Mouse (Mus musculus) midbrain, postnatal 0 days (tissue): ENCODE results near the gene Aspa. TPM values are rescaled to one million over a fixed set of nuclear protein-coding genes. Genes with fewer than 3 reads are reported as not detected.

Source experiments
- ATAC-seq: fragments of 200-750 bp; cut with Nextera tagmentation; 2 replicates; pipeline ENCODE4 v1.8.0; 2017; ENCODE audit warnings: moderate number of reproducible peaks, mild to moderate bottlenecking, moderate TSS enrichment, moderate library complexity; ENCODE audit not compliant: low FRiP score
- DNase-seq: peaks from one replicate; pipeline ENCODE4 v3.0.0-alpha.2; 2015; ENCODE audit warnings: low spot score
- H3K27ac ChIP-seq: fragments of 300-500 bp; sonication (generic); 2 replicates; pipeline ENCODE4 v1.5.1; 2014; ENCODE audit warnings: low read depth, mild to moderate bottlenecking, low read length, mixed read lengths
- H3K27me3 ChIP-seq: fragments of 300-500 bp; sonication (generic); 2 replicates; pipeline ENCODE4 v1.6.1; 2014; ENCODE audit warnings: low read length, control low read depth, mixed read lengths; ENCODE audit not compliant: insufficient read depth
- H3K36me3 ChIP-seq: fragments of 300-500 bp; sonication (generic); 2 replicates; pipeline ENCODE4 v1.6.1; 2014; ENCODE audit warnings: low read length, control low read depth, mixed read lengths; ENCODE audit not compliant: insufficient read depth
- H3K4me1 ChIP-seq: fragments of 300-500 bp; sonication (generic); 2 replicates; pipeline ENCODE4 v1.6.1; 2014; ENCODE audit warnings: mild to moderate bottlenecking, control low read depth, antibody characterized with exemption, low read length, mixed read lengths; ENCODE audit not compliant: insufficient read depth
- H3K4me2 ChIP-seq: fragments of 300-500 bp; sonication (generic); 2 replicates; pipeline ENCODE4 v1.6.1; 2014; ENCODE audit warnings: low read depth, mild to moderate bottlenecking, low read length, mixed read lengths; ENCODE audit not compliant: poor library complexity, severe bottlenecking
- H3K4me3 ChIP-seq: fragments of 300-500 bp; sonication (generic); 2 replicates; pipeline ENCODE4 v1.5.1; 2014; ENCODE audit warnings: low read depth, mild to moderate bottlenecking, low read length, moderate library complexity
- H3K9ac ChIP-seq: fragments of 300-500 bp; sonication (generic); replicated peaks from 2 replicates; pipeline ENCODE4 v1.6.1; 2014; ENCODE audit warnings: mild to moderate bottlenecking, low read length, moderate library complexity, mixed read lengths; ENCODE audit not compliant: poor library complexity, severe bottlenecking
- H3K9me3 ChIP-seq: fragments of 300-500 bp; sonication (generic); 2 replicates; pipeline ENCODE4 v1.6.1; 2016; ENCODE audit warnings: low read length, control low read depth
- CTCF ChIP-seq: IDR thresholded peaks from 2 replicates; pipeline ENCODE4 v1.5.1; 2016; ENCODE audit warnings: antibody characterized with exemption, mild to moderate bottlenecking
- WGBS: fragments of 180-500 bp; shearing (Covaris S2); extraction: QIAGEN DNeasy Blood & Tissue Kit; methylation state at CpG from one replicate; pipeline ENCODE4 v1.1.7; 2014; 5-methylcytosine and 5-hydroxymethylcytosine counted together
- polyA plus RNA-seq: library from polyadenylated mRNA; unstranded; fragments of >200 nt; fragmentation: Nextera tagmentation; extraction: Ambion mirVana; gene quantifications from 2 replicates; pipeline ENCODE4 v1.2.1, GENCODE M21; 2015
- total RNA-seq: library from RNA; depleted of rRNA; stranded (reverse); fragments of >200 nt; gene quantifications from 2 replicates; pipeline ENCODE4 v1.2.3, GENCODE M21; 2014

Aspa gene
- total and polyA plus RNA-seq, 2 experiments from 2014 or later: 3.9 to 5.0 TPM

DNA sequence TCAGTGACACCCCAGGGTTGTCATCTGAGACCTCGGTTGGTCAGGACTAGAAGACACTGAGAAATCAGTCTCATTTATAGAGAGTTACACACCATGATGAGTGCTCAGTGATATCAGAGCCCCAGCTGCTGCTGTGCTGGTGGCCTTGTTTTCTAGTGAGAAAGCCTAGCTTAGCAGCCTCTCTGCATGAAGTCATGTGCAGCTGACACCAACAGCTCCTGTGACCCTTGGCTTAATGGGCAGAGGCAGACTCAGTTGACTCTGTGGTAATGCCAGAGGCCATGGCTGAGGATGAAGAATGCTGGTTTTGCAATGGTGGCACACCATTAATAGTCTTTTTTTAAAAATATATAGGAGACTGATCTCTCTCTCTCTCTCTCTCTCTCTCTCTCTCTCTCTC is 39.8 kb downstream of the Aspa start:
- no peak overlapping the region for H3K4me3 ChIP-seq
- no peak for TF ChIP-seq CTCF
- WGBS: 95% methylated on average over 1 of the region's 1 CpGs
- H3K9me3 ChIP-seq: no peaks in the 10 kb centered on the region
- no peak overlapping the region for H3K27ac ChIP-seq
- H3K4me1 ChIP-seq: no peaks in the 10 kb centered on the region
- DNase-seq: no peak
- no peak for ATAC-seq
- H3K9ac ChIP-seq: no peak overlapping the region
- no peaks in the 10 kb centered on the region for H3K36me3 ChIP-seq
- no peaks in the 10 kb centered on the region for H3K27me3 ChIP-seq
- H3K4me2 ChIP-seq: no peak overlapping the region

DNA sequence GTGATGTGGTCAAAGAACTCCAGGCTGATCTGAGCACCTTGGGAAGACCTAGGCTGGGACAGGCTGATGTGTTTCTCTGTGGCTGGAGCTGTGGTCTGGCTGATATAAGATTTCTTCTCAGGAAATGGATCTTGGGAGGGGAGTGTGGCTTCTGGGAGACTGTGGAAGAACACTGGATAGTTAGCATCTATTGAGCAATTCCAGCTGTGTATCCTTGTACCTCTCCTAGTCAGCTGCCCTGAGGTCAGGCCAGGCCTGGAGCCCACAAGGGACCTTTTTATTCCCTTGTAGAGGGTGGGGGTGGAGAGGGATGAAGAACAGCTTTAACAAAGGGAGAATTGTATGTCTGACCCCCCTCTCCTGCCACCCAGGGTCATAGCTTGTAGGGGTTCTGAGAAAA is 45.0 kb downstream of the Aspa start:
- TF ChIP-seq CTCF: no peak

GRCm38 (mm10) chr11:73283926-73284325 is 45.5 kb downstream of the Aspa start:
- no peak overlapping the region for H3K4me3 ChIP-seq
- DNase-seq: no peak
- no peaks in the 10 kb centered on the region for H3K4me1 ChIP-seq
- H3K9ac ChIP-seq: no peak overlapping the region
- 53% methylated on average over 1 of the region's 1 CpGs for whole genome bisulfite sequencing
- no peaks in the 10 kb centered on the region for H3K36me3 ChIP-seq
- H3K27ac ChIP-seq: no peak overlapping the region
- no peak overlapping the region for H3K4me2 ChIP-seq
- H3K27me3 ChIP-seq: no peaks in the 10 kb centered on the region
- no peaks in the 10 kb centered on the region for H3K9me3 ChIP-seq
- TF ChIP-seq CTCF: no peak
- ATAC-seq: no peak

More for the DNA sequence above, 45.0 kb downstream of the Aspa start:
- Histone ChIP-seq H3K4me1 (no peaks in the 10 kb centered on the region), H3K9me3 (no peaks in the 10 kb centered on the region), H3K36me3 (no peaks in the 10 kb centered on the region), H3K4me2 (no peak overlapping the region), H3K9ac (no peak overlapping the region), H3K27me3 (no peaks in the 10 kb centered on the region), H3K27ac (no peak overlapping the region), H3K4me3 (no peak overlapping the region)
- no peak for ATAC-seq
- no peak for DNase-seq

GRCm38 (mm10) chr11:73283369-73283768 is 46.0 kb downstream of the Aspa start:
- Histone ChIP-seq H3K27ac (no peak overlapping the region), H3K9ac (no peak overlapping the region), H3K4me1 (no peaks in the 10 kb centered on the region), H3K9me3 (no peaks in the 10 kb centered on the region), H3K4me3 (no peak overlapping the region), H3K27me3 (no peaks in the 10 kb centered on the region), H3K36me3 (no peaks in the 10 kb centered on the region), H3K4me2 (no peak overlapping the region)
- ATAC-seq: no peak
- TF ChIP-seq CTCF: no peak
- WGBS: 82% methylated on average over 9 of the region's 9 CpGs
- no peak for DNase-seq

- Histone ChIP-seq H3K9ac (peak overlapping the region; percentile 36; the same call in 1 of the 2 replicates), H3K4me2 (peak overlapping the region; percentile 50), H3K4me1 (no peaks in the 10 kb centered on the region), H3K27me3 (no peaks in the 10 kb centered on the region), H3K27ac (peak overlapping the region; percentile 47), H3K36me3 (no peaks in the 10 kb centered on the region), H3K4me3 (peak overlapping the region; percentile 35), H3K9me3 (no peaks in the 10 kb centered on the region)
- under 1% methylated on average over 16 of the region's 16 CpGs for WGBS
- ATAC-seq: peak; percentile 94
- peak; percentile 91 for DNase-seq
- peak; percentile 74 for TF ChIP-seq CTCF
These were observed 47.8 kb downstream of the Aspa start for GRCm38 (mm10) chr11:73281528-73282027.

GRCm38 (mm10) chr11:73280710-73281109 is 48.7 kb downstream of the Aspa start:
- H3K36me3 ChIP-seq: no peaks in the 10 kb centered on the region
- H3K9ac ChIP-seq: no peak overlapping the region
- 75% methylated on average over 5 of the region's 5 CpGs for WGBS
- TF ChIP-seq CTCF: no peak
- DNase-seq (no peak), ATAC-seq (no peak)
- no peaks in the 10 kb centered on the region for H3K27me3 ChIP-seq
- H3K4me2 ChIP-seq: peak overlapping the region; percentile 50
- H3K4me3 ChIP-seq: no peak overlapping the region
- H3K9me3 ChIP-seq: no peaks in the 10 kb centered on the region
- H3K27ac ChIP-seq: no peak overlapping the region
- no peaks in the 10 kb centered on the region for H3K4me1 ChIP-seq
